Mouse (Mus musculus): ENCODE measurements around the gene Sbk3. TPM values are rescaled to one million over a fixed set of nuclear protein-coding genes. Genes with fewer than 3 reads are reported as not detected.
"Not testable (repeated sequence)": the region's sequence is repeated elsewhere in the genome, so short reads cannot be mapped to it uniquely, and the experiment has no call there.

Sbk3 gene
- polyA plus RNA-seq, 1 experiment from 2014 or later = 0.12 TPM

- Histone ChIP-seq H3K9ac (peak overlapping the region; percentile 54; the same call in 1 of the 2 replicates), H3K4me2 (peak overlapping the region; percentile 79), H3K36me3 (peaks cover 63% of the 10 kb centered on the region), H3K27ac (replicated peaks) (0 out of 2 replicates have a peak overlapping the region, but pooled peaks have one; percentile 8), H3K4me3 (peak overlapping the region; percentile 75; the same call in 1 of the 2 replicates), H3K27me3 (replicated peaks) (no peaks in the 10 kb centered on the region), H3K9me3 (no peaks in the 10 kb centered on the region), H3K4me1 (peaks cover 12% of the 10 kb centered on the region)
- WGBS = 86% methylated on average over 27 of the region's 27 CpGs
- ATAC-seq (ENCODE audit: extremely low read depth, insufficient number of reproducible peaks, low FRiP score, low TSS enrichment) = no peak
These were observed 41.9 kb upstream of the Sbk3 start for GRCm38 (mm10) chr7:5012681-5013513.

- H3K4me3 ChIP-seq = no peak overlapping the region
- no peak for ATAC-seq (ENCODE audit: extremely low read depth, insufficient number of reproducible peaks, low FRiP score, low TSS enrichment)
- no peaks in the 10 kb centered on the region for H3K9me3 ChIP-seq
- H3K27me3 ChIP-seq (replicated peaks) = no peaks in the 10 kb centered on the region
- no peak overlapping the region for H3K27ac ChIP-seq (replicated peaks)
- H3K4me2 ChIP-seq = no peak overlapping the region
- peaks cover 69% of the 10 kb centered on the region for H3K36me3 ChIP-seq
- H3K9ac ChIP-seq = no peak overlapping the region
- 95% methylated on average over 26 of the region's 26 CpGs for WGBS
- H3K4me1 ChIP-seq = peaks cover 2% of the 10 kb centered on the region; the same call in 1 of the 2 replicates
These were observed 37.3 kb upstream of the Sbk3 start for GRCm38 (mm10) chr7:5008229-5008628.

GRCm38 (mm10) chr7:5002876-5003275, 31.9 kb upstream of the Sbk3 start:
- not testable (repeated sequence) for ATAC-seq (ENCODE audit: extremely low read depth, insufficient number of reproducible peaks, low FRiP score, low TSS enrichment); H3K9ac ChIP-seq
- 65% methylated on average over 8 of the region's 8 CpGs for WGBS

DNA sequence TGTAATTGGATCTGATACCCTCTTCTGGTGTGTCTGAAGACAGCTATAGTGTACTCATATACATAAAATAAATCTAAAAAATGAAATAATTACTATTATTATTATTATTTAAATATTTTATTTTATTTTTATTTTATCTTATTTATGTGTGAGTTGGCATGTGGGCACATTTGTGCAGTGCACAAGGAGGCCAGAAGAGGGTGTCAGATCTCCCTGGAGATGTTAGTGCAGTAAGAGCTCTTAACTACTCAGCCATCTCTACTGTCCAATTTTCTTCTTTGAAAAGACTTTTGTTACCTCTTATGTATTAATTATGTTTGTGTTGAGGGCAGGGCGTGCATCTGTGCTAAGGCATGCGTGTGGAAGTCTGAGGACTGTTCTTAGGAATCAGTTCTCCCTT, 28.9 kb upstream of the Sbk3 start:
- WGBS = 78% methylated on average over 2 of the region's 2 CpGs
- no peak for ATAC-seq (ENCODE audit: extremely low read depth, insufficient number of reproducible peaks, low FRiP score, low TSS enrichment)
- H3K27me3 ChIP-seq (replicated peaks) = peaks cover 5% of the 10 kb centered on the region
- no peaks in the 10 kb centered on the region for H3K36me3 ChIP-seq
- H3K4me2 ChIP-seq = no peak overlapping the region
- H3K9me3 ChIP-seq = no peaks in the 10 kb centered on the region
- peaks cover 14% of the 10 kb centered on the region for H3K4me1 ChIP-seq
- no peak overlapping the region for H3K27ac ChIP-seq (replicated peaks)
- no peak overlapping the region for H3K4me3 ChIP-seq
- no peak overlapping the region for H3K9ac ChIP-seq

More at GRCm38 (mm10) chr7:5002876-5003275, 31.9 kb upstream of the Sbk3 start:
- not testable (repeated sequence) for H3K4me3 ChIP-seq; H3K27me3 ChIP-seq (replicated peaks); H3K9me3 ChIP-seq; H3K4me1 ChIP-seq; H3K4me2 ChIP-seq; H3K27ac ChIP-seq (replicated peaks)
- peaks cover 17% of the 10 kb centered on the region for H3K36me3 ChIP-seq

- peak overlapping the region; percentile 76 for H3K4me2 ChIP-seq
- peaks cover 31% of the 10 kb centered on the region for H3K4me1 ChIP-seq
- H3K27ac ChIP-seq (replicated peaks) = peak overlapping the region; percentile 57; the same call in 1 of the 2 replicates
- ATAC-seq (ENCODE audit: extremely low read depth, insufficient number of reproducible peaks, low FRiP score, low TSS enrichment) = no peak
- WGBS = 57% methylated on average over 8 of the region's 8 CpGs
- peak overlapping the region; percentile 83 for H3K4me3 ChIP-seq
- H3K36me3 ChIP-seq = peaks cover 23% of the 10 kb centered on the region
- H3K9ac ChIP-seq = no peak overlapping the region; the same call in 1 of the 2 replicates
- peaks cover 32% of the 10 kb centered on the region for H3K27me3 ChIP-seq (replicated peaks)
- peaks cover 3% of the 10 kb centered on the region; the same call in 1 of the 2 replicates for H3K9me3 ChIP-seq
These were observed 26.0 kb upstream of the Sbk3 start for GRCm38 (mm10) chr7:4996934-4997333.

DNA sequence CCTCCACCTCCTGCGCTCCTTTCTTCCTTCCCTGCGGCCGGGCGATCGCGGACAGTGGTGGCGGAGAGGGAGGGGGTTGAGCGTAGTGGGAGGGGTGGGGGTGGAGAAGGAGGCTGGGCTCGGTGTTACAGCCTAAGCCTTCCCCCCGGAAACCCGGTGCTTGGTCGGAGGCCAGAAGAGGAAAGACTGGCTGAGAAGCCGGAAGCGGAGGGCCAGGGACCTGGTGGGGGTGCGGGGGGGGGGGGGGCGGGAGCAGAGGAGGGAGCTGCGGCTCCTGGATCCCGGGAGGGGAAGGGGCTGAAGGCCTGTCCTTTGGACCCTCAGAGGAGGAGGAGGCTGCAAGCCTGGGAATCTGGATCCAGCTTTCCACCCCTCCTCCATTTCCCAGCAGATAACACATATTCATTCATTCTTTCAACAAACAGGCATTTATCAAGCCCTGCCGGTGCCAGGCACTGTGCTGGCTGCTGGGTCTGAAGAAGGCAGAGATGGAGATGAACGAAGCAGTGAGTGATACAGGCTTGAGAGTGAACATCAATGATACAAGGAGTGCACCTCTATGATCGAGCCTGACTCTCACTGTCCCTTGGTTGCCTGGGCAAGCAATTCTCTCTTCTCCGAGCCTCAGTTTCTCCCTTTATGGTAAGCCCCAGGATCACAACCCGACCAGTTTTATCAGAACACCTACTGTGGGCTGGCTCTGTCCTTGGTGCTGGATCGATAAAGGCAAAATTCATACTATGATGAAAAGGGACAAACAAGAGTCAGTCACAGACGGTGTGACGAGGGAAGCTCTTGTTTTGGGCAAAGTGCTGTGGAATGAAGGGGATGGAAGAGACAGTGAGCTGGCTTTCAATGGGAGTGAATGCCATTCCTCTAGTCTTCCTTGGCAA, 25.3 kb upstream of the Sbk3 start, which contains the start of gene Zfp579:
TSS of gene Zfp579 (minus strand) at position 156 of the 893 bp plus-strand sequence.
- H3K4me3 ChIP-seq = peak within 1 kb of the TSS; percentile 83
- H3K27me3 ChIP-seq (replicated peaks) = peaks cover 35% of the 10 kb centered on the region
- peak within 1 kb of the TSS; percentile 69 for H3K27ac ChIP-seq (replicated peaks)
- WGBS = 7% methylated on average over 11 of the region's 26 CpGs
- H3K9ac ChIP-seq = peak within 1 kb of the TSS; percentile 93
- H3K36me3 ChIP-seq = peaks cover 30% of the 10 kb centered on the region
- H3K4me2 ChIP-seq = peak within 1 kb of the TSS; percentile 76
- ATAC-seq (ENCODE audit: extremely low read depth, insufficient number of reproducible peaks, low FRiP score, low TSS enrichment) = peak; percentile 69; the same call in 1 of the 2 replicates
- peaks cover 31% of the 10 kb centered on the region for H3K4me1 ChIP-seq
- peaks cover 3% of the 10 kb centered on the region; the same call in 1 of the 2 replicates for H3K9me3 ChIP-seq

GRCm38 (mm10) chr7:4995268-4996002, 24.5 kb upstream of the Sbk3 start:
- Histone ChIP-seq H3K4me3 (peak overlapping the region; percentile 83), H3K9me3 (peaks cover 3% of the 10 kb centered on the region; the same call in 1 of the 2 replicates), H3K4me2 (peak overlapping the region; percentile 76), H3K36me3 (peaks cover 33% of the 10 kb centered on the region), H3K9ac (peak overlapping the region; percentile 93), H3K4me1 (peaks cover 31% of the 10 kb centered on the region), H3K27ac (replicated peaks) (peak overlapping the region; percentile 69), H3K27me3 (replicated peaks) (peaks cover 35% of the 10 kb centered on the region)
- peak; percentile 44; the same call in 1 of the 2 replicates for ATAC-seq (ENCODE audit: extremely low read depth, insufficient number of reproducible peaks, low FRiP score, low TSS enrichment)
- WGBS = 5% methylated on average over 19 of the region's 19 CpGs

GRCm38 (mm10) chr7:4993999-4994788, 23.2 kb upstream of the Sbk3 start:
- Histone ChIP-seq H3K27ac (replicated peaks) (no peak overlapping the region), H3K9ac (peak overlapping the region; percentile 93)
- 36% methylated on average over 59 of the region's 59 CpGs for WGBS

DNA sequence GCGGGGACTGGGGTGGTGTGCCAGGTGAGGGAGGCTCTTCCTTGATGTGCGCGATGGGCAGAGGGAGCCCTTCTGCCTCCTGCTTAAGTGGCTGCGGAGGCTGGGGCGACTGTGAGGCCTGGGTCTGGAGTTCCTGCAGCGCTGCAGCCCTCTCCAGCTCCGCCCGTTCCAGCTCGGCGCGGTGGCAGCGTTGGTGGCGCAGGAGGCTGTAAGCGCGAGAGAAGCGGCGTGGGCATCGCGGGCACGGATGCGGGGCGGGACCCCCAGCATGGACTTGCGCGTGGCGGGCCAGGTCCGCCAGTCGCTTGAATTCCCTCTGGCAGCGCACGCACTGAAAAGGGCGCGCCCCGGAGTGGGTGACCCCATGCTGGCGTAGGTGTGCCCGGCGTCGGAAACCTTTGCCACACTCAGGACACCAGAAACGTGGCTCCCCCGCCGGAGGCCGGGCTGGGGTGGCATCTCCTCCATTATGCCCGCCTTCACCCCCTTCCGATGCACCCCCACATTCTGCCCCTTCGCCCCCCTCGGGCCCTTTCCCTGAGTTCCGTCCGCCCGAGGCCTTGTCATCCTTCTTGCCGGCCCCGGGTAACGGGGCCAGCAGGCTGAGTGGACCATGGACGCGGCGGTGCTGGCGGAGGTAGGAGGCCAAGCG, 22.5 kb upstream of the Sbk3 start:
- 37% methylated on average over 51 of the region's 55 CpGs for WGBS
- Histone ChIP-seq H3K27ac (replicated peaks) (no peak overlapping the region), H3K36me3 (peaks cover 33% of the 10 kb centered on the region), H3K27me3 (replicated peaks) (peaks cover 35% of the 10 kb centered on the region), H3K4me3 (peak overlapping the region; percentile 83), H3K9ac (peak overlapping the region; percentile 93), H3K9me3 (peaks cover 3% of the 10 kb centered on the region; the same call in 1 of the 2 replicates), H3K4me2 (peak overlapping the region; percentile 76), H3K4me1 (peaks cover 31% of the 10 kb centered on the region)
- no peak for ATAC-seq (ENCODE audit: extremely low read depth, insufficient number of reproducible peaks, low FRiP score, low TSS enrichment)

More at GRCm38 (mm10) chr7:4993999-4994788, 23.2 kb upstream of the Sbk3 start:
- Histone ChIP-seq H3K36me3 (peaks cover 33% of the 10 kb centered on the region), H3K9me3 (peaks cover 3% of the 10 kb centered on the region; the same call in 1 of the 2 replicates), H3K27me3 (replicated peaks) (peaks cover 35% of the 10 kb centered on the region), H3K4me2 (peak overlapping the region; percentile 76), H3K4me3 (peak overlapping the region; percentile 83), H3K4me1 (peaks cover 31% of the 10 kb centered on the region)
- no peak for ATAC-seq (ENCODE audit: extremely low read depth, insufficient number of reproducible peaks, low FRiP score, low TSS enrichment)
